17 mouse cellular contexts compared by ENCODE assay signal in genomic region chr12:73656568-73657204, GRCm38 (mm10).
DNase-seq lines count a peak whose midpoint lies in the region; ATAC-seq and TF ChIP-seq lines count a peak whose summit lies in the region.
"Had no signal": no experiment of that assay in that cellular context is flagged by ENCODE, and none has a peak within 500 bp of the region (broad histone marks: within the 10 kb centered on the region; RNA-seq: fewer than 3 reads in every experiment).

No protein-coding gene starts in this region.

- H3K27ac ChIP-seq in kidney, embryonic 14.5 days (ENCODE audit: low read depth, low read length), result no peak overlapping the region
- H3K27ac ChIP-seq: heart, embryonic 13.5 days; hindbrain, embryonic 12.5 days; kidney, embryonic 15.5 days; layer of hippocampus, adult 2 months; liver, embryonic 13.5 days; midbrain, embryonic 12.5 days; neural tube, embryonic 12.5 days had no signal

- peak; percentile 51 for DNase-seq in lung, postnatal 36 days
- DNase-seq in lung, adult 2 months, result no peak
- peak; percentile 71 for DNase-seq in induced T-regulatory cell, adult 2 months (ENCODE audit: low read depth)
- peak; percentile 52 for DNase-seq in thymus, postnatal 4 days
- no peak for DNase-seq in gastrocnemius, postnatal 4 days (ENCODE audit: low spot score in 2 of 2)
- DNase-seq in cerebellum, adult 18-20 months, result no peak
- DNase-seq: B cell, adult 2 months; cerebellum, postnatal 14 days; liver, embryonic 13.5 days had no signal

- H3K4me1 ChIP-seq in lung, adult 2 months (ENCODE audit: control insufficient read depth, insufficient read depth, low read length), result peaks cover 2% of the 10 kb centered on the region
- no peaks in the 10 kb centered on the region for H3K4me1 ChIP-seq in kidney, embryonic 14.5 days (ENCODE audit: control insufficient read depth, insufficient read depth, low read length)
- H3K4me1 ChIP-seq: hindbrain, embryonic 12.5 days; kidney, embryonic 15.5 days; liver, embryonic 13.5 days; midbrain, embryonic 12.5 days; neural tube, embryonic 12.5 days had no signal

- no peak overlapping the region for H3K4me2 ChIP-seq in kidney, embryonic 14.5 days (replicated peaks; ENCODE audit: low read depth, low read length)
- H3K4me2 ChIP-seq: heart, embryonic 13.5 days; hindbrain, embryonic 12.5 days; kidney, embryonic 15.5 days; liver, embryonic 13.5 days; midbrain, embryonic 12.5 days; neural tube, embryonic 12.5 days had no signal

- no peak overlapping the region for H3K9ac ChIP-seq in kidney, embryonic 14.5 days (ENCODE audit: low read depth, low read length)
- H3K9ac ChIP-seq: heart, embryonic 13.5 days; hindbrain, embryonic 12.5 days; kidney, embryonic 15.5 days; liver, embryonic 13.5 days; midbrain, embryonic 12.5 days; neural tube, embryonic 12.5 days had no signal

- H3K4me3 ChIP-seq in lung, adult 2 months (replicated peaks; ENCODE audit: extremely low read depth, low read depth, low read length), result no peak overlapping the region
- H3K4me3 ChIP-seq in kidney, embryonic 14.5 days (ENCODE audit: low read length), result no peak overlapping the region
- H3K4me3 ChIP-seq: heart, embryonic 13.5 days; hindbrain, embryonic 12.5 days; kidney, embryonic 15.5 days; layer of hippocampus, adult 2 months; liver, embryonic 13.5 days; midbrain, embryonic 12.5 days; neural tube, embryonic 12.5 days had no signal

- no peak for TF ChIP-seq POLR2A in lung, adult 2 months (IDR thresholded peaks at IDR 0.05; ENCODE audit: borderline replicate concordance, extremely low read depth, low read depth, low read length)

- H3K9me3 ChIP-seq in kidney, embryonic 14.5 days (ENCODE audit: control insufficient read depth, low read length), result no peaks in the 10 kb centered on the region
- H3K9me3 ChIP-seq: heart, embryonic 13.5 days; hindbrain, embryonic 12.5 days; kidney, embryonic 15.5 days; liver, embryonic 13.5 days; midbrain, embryonic 12.5 days; neural tube, embryonic 12.5 days had no signal

- 51% methylated on average over 18 of the region's 18 CpGs for WGBS in lung, adult 2 months
- WGBS in kidney, embryonic 14.5 days, result 41% methylated on average over 18 of the region's 18 CpGs

- no peaks in the 10 kb centered on the region for H3K36me3 ChIP-seq in kidney, embryonic 14.5 days (ENCODE audit: control insufficient read depth, insufficient read depth, low read length)
- H3K36me3 ChIP-seq: heart, embryonic 13.5 days; hindbrain, embryonic 12.5 days; kidney, embryonic 15.5 days; liver, embryonic 13.5 days; midbrain, embryonic 12.5 days; neural tube, embryonic 12.5 days had no signal

- no peaks in the 10 kb centered on the region for H3K27me3 ChIP-seq in kidney, embryonic 14.5 days (ENCODE audit: control insufficient read depth, insufficient read depth, low read length)
- H3K27me3 ChIP-seq: heart, embryonic 13.5 days; hindbrain, embryonic 12.5 days; kidney, embryonic 15.5 days; liver, embryonic 13.5 days; midbrain, embryonic 12.5 days; neural tube, embryonic 12.5 days had no signal

- peak; percentile 57 for ATAC-seq in monocyte, adult 5-6 weeks (replicated peaks; ENCODE audit: insufficient number of reproducible peaks, low FRiP score, low TSS enrichment, poor library complexity, severe bottlenecking)
- no peak for ATAC-seq in kidney, embryonic 14.5 days (ENCODE audit: low FRiP score, low TSS enrichment)

- no peak for TF ChIP-seq CTCF in lung, adult 2 months (IDR thresholded peaks at IDR 0.05; ENCODE audit: insufficient read depth, low read length)

Comparison
In these comparisons a context has a peak if more than half of its experiments do, and no peak if none do; other contexts are left out.
1. DNase-seq: peak in lung, postnatal 36 days (single experiment), induced T-regulatory cell, adult 2 months (single experiment) and thymus, postnatal 4 days (single experiment); none in lung, adult 2 months (single experiment), gastrocnemius, postnatal 4 days (0 of 2) and cerebellum, adult 18-20 months (0 of 2).